Mouse (Mus musculus): ENCODE data around the gene Hebp1. TPM values are rescaled to one million over a fixed set of nuclear protein-coding genes. Genes with fewer than 3 reads are reported as not detected.
A peak's percentile ranks its signal among the peaks of the same experiment; 100 is the strongest.

Hebp1 gene
- polyA plus RNA-seq, 1 experiment from 2014 or later = 2.8 TPM

DNA sequence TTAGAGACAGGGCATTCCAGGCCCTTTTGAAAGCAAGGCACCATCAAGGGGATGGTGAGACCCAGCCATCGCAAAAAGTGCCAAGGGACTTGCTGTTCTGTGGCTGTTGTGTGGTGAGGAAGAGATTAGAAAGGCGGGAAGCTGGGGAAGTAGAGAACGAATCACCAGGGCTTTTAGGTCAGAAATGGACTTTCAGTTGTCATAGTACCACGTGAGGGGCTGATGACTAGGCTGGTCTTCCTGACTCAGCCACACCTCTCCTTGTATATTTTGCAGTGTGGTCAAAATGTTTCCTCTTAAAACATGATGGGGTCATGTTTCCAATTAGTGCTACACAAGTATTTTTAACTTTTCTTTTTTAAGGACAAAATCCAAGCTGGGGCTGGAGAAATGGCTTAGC is 62.1 kb downstream of the Hebp1 start:
- Histone ChIP-seq H3K4me3 (replicated peaks) (no peak overlapping the region), H3K27ac (no peak overlapping the region), H3K36me3 (replicated peaks) (no peaks in the 10 kb centered on the region), H3K27me3 (no peaks in the 10 kb centered on the region), H3K4me1 (peaks cover 10% of the 10 kb centered on the region), H3K9me3 (no peaks in the 10 kb centered on the region), H3K9ac (no peak overlapping the region), H3K4me2 (no peak overlapping the region)
- 78% methylated on average over 4 of the region's 4 CpGs for WGBS
- no peak for ATAC-seq (ENCODE audit: low FRiP score)

DNA sequence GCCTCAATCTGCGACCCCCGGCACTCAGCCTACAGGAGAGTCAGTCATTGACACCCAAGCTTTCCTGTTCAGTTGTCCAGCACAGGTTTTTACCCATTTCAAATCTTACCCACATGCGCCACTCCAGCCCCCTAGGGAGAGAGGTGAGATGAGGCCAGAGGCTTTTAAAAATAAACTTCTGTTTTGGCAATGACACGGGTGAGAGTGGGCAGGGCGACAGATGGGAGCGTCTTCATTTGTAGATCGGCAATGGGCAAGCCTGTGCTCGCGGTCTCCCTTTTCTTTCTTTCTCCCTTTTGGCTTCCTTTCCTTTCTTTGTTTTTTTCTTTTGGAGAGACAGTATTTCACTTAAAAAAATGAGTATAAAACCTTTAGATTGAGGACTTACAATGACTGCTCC is 64.3 kb downstream of the Hebp1 start:
- WGBS = 94% methylated on average over 9 of the region's 9 CpGs
- peaks cover 10% of the 10 kb centered on the region for H3K4me1 ChIP-seq
- no peak overlapping the region for H3K4me3 ChIP-seq (replicated peaks)
- ATAC-seq (ENCODE audit: low FRiP score) = no peak
- no peaks in the 10 kb centered on the region for H3K9me3 ChIP-seq
- no peaks in the 10 kb centered on the region for H3K36me3 ChIP-seq (replicated peaks)
- H3K27me3 ChIP-seq = no peaks in the 10 kb centered on the region
- H3K27ac ChIP-seq = no peak overlapping the region
- no peak overlapping the region for H3K9ac ChIP-seq
- H3K4me2 ChIP-seq = no peak overlapping the region

DNA sequence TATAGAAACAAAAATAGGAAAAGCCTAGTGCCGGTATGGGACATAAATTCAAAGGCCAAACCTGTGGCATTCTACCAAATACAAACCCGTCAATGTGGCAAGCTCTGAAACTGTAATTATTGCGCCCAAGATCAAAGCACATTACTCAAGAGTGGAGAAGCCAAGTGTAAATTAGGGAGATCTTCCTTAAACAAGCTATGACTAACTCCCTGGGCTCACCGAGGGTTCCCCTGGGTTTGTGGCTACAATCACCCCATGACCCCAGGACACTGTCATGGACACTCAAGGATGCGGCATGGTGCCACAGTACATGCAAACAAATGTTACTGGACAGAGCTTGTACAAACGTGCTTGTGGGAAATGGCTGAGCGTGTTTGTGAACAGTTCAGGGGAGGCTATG is 64.7 kb downstream of the Hebp1 start:
- H3K9me3 ChIP-seq = no peaks in the 10 kb centered on the region
- H3K4me3 ChIP-seq (replicated peaks) = no peak overlapping the region
- H3K4me1 ChIP-seq = peaks cover 10% of the 10 kb centered on the region
- H3K27ac ChIP-seq = no peak overlapping the region
- H3K36me3 ChIP-seq (replicated peaks) = no peaks in the 10 kb centered on the region
- 91% methylated on average over 7 of the region's 7 CpGs for WGBS
- no peak for ATAC-seq (ENCODE audit: low FRiP score)
- H3K9ac ChIP-seq = no peak overlapping the region
- H3K4me2 ChIP-seq = no peak overlapping the region
- H3K27me3 ChIP-seq = no peaks in the 10 kb centered on the region

DNA sequence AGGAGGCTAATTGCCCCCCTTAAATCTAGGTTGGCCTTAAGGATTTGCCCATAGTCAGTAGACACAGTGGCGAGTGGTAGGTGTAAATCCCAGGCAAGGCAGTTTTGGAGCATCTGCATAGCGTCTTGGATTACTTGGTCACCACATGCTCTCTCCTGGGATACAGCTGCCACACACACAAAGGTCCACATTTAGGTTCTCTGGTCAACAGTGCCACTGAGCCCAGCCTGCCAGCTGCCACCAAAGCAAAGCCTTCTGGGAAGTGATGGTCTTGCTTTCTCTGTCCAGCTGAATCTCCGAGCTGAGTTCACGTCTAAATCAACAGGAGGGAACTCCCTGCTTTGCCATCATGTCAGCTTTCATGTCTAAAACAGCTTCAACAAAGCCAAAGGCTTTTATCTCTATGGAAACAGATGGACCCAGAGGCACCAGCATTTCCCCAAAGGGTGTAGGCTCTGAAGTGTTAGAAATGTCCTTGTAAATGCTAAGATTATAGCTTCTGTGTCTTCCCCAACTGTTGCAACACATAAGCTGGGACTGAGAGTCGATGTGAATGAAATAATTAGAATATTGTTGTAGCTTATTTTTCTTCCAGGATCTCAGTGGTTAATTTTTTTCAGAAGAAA is 73.0 kb downstream of the Hebp1 start:
- Histone ChIP-seq H3K27me3 (no peaks in the 10 kb centered on the region), H3K4me1 (peaks cover 4% of the 10 kb centered on the region; the same call in 1 of the 2 replicates), H3K36me3 (replicated peaks) (no peaks in the 10 kb centered on the region), H3K9me3 (no peaks in the 10 kb centered on the region), H3K4me3 (replicated peaks) (no peak overlapping the region), H3K9ac (no peak overlapping the region), H3K4me2 (no peak overlapping the region), H3K27ac (no peak overlapping the region)
- no peak for ATAC-seq (ENCODE audit: low FRiP score)
- WGBS = 73% methylated on average over 5 of the region's 5 CpGs

DNA sequence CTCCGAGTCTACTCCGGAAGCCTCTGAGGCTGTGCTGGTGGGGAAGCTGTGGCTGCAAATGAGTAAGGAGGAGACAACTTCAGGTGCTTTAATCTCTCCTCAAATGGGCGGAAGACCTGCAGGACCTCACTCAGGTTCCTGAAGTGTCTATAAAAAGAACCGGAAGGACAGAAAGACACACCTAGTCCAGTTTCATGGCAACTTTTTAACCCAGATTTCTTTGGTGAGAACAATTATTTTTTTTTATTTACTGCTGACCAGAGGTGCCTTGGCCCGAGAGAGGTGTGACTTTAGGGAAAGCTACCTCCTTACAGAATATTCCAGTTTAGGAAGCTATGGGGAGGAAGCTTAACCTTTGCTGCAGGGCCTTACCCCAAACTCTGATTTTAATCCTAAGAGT is 79.6 kb downstream of the Hebp1 start, which contains the start of gene Gprc5d:
TSS of gene Gprc5d (minus strand) at position 101 of the 400 bp plus-strand sequence.
- Histone ChIP-seq H3K9ac (no peak within 1 kb of the TSS), H3K4me3 (replicated peaks) (no peak within 1 kb of the TSS), H3K36me3 (replicated peaks) (no peaks in the 10 kb centered on the region), H3K4me1 (peaks cover under 1% of the 10 kb centered on the region; the same call in 1 of the 2 replicates), H3K27me3 (no peaks in the 10 kb centered on the region), H3K9me3 (no peaks in the 10 kb centered on the region), H3K27ac (no peak within 1 kb of the TSS), H3K4me2 (no peak within 1 kb of the TSS)
- WGBS = 91% methylated on average over 5 of the region's 5 CpGs
- no peak for ATAC-seq (ENCODE audit: low FRiP score)

DNA sequence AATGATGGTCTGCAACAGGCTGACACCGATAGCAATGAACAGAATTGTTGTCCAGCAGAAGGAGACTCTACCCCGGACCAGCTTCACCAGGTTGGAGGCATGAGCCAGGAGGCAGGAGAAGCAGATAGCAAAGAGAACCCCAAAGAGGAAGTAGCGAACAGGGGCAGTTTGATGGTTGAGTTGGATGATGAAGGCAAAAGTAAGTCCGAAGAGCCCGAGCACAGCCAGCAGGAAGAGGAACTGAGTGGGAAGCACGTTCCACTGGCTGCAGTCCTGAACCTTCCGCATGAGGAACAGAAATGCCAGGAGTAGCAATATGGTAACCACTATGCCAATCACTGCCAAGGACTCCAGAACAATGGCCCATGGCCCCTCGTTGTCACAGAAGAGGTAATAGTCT is 81.3 kb downstream of the Hebp1 start:
- no peaks in the 10 kb centered on the region for H3K36me3 ChIP-seq (replicated peaks)
- no peaks in the 10 kb centered on the region for H3K9me3 ChIP-seq
- H3K4me3 ChIP-seq (replicated peaks) = no peak overlapping the region
- no peak for ATAC-seq (ENCODE audit: low FRiP score)
- no peak overlapping the region for H3K27ac ChIP-seq
- no peaks in the 10 kb centered on the region for H3K27me3 ChIP-seq
- WGBS = 96% methylated on average over 8 of the region's 8 CpGs
- H3K4me1 ChIP-seq = peaks cover 12% of the 10 kb centered on the region
- H3K9ac ChIP-seq = no peak overlapping the region
- no peak overlapping the region for H3K4me2 ChIP-seq

DNA sequence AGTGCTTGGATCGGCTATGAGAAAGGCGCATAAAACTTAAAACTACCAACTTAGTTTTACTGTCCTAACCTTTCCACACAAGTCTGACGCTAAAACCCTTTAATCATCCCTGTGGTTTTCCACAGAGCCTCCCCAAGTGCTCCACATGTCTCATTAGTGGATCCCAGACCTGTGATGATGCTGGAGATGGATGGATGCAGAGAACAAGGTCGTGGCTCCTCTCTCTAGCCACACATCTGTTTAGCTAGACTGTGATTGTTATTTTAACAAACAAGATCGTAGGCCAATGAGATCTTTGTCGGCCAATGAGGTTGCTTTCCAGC is 84.7 kb downstream of the Hebp1 start:
- Histone ChIP-seq H3K4me1 (peaks cover 12% of the 10 kb centered on the region), H3K27me3 (no peaks in the 10 kb centered on the region)
- no peak for ATAC-seq (ENCODE audit: low FRiP score)

DNA sequence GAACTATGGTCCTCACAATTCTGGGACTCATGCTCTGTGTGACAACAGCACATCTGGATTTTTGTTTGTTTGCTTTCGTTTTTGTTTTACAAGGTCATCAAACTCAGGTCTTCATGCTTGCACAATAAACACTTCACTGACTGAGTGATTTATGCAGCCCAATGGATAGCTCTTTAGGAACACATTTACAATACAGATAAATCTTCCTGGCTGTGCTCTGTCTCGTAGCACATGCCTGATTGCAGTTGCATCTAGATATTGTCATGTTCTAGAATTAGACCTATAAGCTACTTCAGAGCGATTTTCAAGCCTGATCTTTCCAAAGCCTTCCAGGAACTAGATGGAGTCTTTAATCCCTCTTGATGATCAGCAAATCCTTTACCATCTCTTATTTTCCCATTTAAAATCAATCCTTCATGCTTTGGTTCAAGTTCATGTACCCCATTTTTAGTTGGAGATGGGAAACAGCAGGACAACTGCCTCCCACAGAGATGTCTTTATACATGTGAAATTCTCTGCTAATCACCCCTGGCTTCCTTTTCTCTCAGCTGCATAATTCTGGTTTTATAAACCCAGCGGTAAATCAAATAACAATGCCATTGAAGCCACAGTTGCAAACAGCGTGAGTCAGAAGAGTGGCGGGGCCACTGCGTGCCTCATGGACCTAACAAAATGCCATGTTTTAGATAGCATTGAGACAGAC is 85.3 kb downstream of the Hebp1 start:
- H3K27me3 ChIP-seq = no peaks in the 10 kb centered on the region

More for the DNA sequence above, 84.7 kb downstream of the Hebp1 start:
- Histone ChIP-seq H3K4me2 (no peak overlapping the region), H3K9me3 (no peaks in the 10 kb centered on the region), H3K27ac (no peak overlapping the region), H3K36me3 (replicated peaks) (no peaks in the 10 kb centered on the region), H3K4me3 (replicated peaks) (no peak overlapping the region), H3K9ac (no peak overlapping the region)
- 22% methylated on average over 6 of the region's 6 CpGs for WGBS

DNA sequence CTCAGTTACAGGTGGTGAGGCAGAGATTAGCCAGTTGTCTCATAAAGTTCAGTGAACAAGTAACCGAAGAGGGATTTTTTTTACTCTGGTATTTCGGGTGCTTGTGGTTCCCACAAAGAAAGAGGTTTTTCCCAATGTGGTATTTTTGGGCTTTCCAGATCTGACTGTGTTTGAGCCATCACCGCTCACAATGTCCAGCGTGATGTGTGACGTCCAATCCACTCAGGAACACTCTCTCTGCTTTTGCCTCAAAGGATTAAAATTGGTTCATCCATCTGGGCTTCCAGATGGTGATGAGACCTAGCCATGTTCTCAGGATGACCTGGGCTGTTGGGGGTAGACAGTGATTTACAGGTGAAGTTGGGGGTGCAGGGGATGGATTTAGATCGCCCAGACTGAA is 90.8 kb downstream of the Hebp1 start:
- Histone ChIP-seq H3K4me3 (replicated peaks) (no peak overlapping the region), H3K27me3 (peaks cover 4% of the 10 kb centered on the region; the same call in 1 of the 2 replicates), H3K4me1 (peaks cover 5% of the 10 kb centered on the region; the same call in 1 of the 2 replicates), H3K9ac (no peak overlapping the region), H3K27ac (no peak overlapping the region), H3K9me3 (no peaks in the 10 kb centered on the region), H3K4me2 (no peak overlapping the region), H3K36me3 (replicated peaks) (no peaks in the 10 kb centered on the region)
- 91% methylated on average over 6 of the region's 6 CpGs for WGBS
- ATAC-seq (ENCODE audit: low FRiP score) = no peak

More for the DNA sequence above, 85.3 kb downstream of the Hebp1 start:
- no peak overlapping the region for H3K4me3 ChIP-seq (replicated peaks)
- H3K36me3 ChIP-seq (replicated peaks) = no peaks in the 10 kb centered on the region
- no peaks in the 10 kb centered on the region for H3K9me3 ChIP-seq
- no peak overlapping the region for H3K27ac ChIP-seq
- 17% methylated on average over 7 of the region's 7 CpGs for WGBS
- no peak overlapping the region for H3K4me2 ChIP-seq
- peaks cover 12% of the 10 kb centered on the region for H3K4me1 ChIP-seq
- no peak for ATAC-seq (ENCODE audit: low FRiP score)
- H3K9ac ChIP-seq = no peak overlapping the region

DNA sequence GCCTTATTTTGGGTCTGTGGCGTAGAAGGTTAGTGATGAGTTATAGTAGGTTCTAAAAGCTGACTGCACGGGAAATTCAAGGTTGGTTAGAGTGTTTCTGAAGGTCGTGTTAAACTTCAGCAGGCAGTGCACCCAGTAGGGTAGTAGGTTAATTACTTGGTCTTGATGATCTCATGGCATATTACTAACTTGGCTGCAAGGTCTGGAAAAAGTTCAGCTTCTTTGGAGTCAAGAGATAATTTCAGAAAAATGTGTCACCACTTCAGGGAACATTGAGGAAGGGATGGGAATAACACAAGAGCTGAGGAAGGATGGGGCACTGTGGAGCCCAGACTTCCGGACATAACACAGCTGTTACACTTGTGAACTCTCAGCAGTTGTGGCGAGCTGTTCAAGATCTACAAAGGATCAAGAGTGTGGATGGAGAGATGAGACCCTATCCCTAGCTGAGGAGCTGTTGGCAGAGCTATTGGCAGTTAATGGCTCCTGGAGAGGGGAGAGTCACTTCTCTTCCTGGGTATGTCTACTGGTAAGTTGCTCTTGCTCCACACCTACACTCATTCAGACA is 95.0 kb downstream of the Hebp1 start:
- no peak overlapping the region for H3K4me3 ChIP-seq (replicated peaks)
- ATAC-seq (ENCODE audit: low FRiP score) = no peak
- H3K9me3 ChIP-seq = no peaks in the 10 kb centered on the region
- no peak overlapping the region for H3K9ac ChIP-seq
- 87% methylated on average over 5 of the region's 5 CpGs for WGBS
- no peak overlapping the region for H3K4me2 ChIP-seq
- H3K27ac ChIP-seq = no peak overlapping the region
- peaks cover 4% of the 10 kb centered on the region; the same call in 1 of the 2 replicates for H3K27me3 ChIP-seq
- no peaks in the 10 kb centered on the region for H3K36me3 ChIP-seq (replicated peaks)
- H3K4me1 ChIP-seq = peaks cover 5% of the 10 kb centered on the region; the same call in 1 of the 2 replicates

DNA sequence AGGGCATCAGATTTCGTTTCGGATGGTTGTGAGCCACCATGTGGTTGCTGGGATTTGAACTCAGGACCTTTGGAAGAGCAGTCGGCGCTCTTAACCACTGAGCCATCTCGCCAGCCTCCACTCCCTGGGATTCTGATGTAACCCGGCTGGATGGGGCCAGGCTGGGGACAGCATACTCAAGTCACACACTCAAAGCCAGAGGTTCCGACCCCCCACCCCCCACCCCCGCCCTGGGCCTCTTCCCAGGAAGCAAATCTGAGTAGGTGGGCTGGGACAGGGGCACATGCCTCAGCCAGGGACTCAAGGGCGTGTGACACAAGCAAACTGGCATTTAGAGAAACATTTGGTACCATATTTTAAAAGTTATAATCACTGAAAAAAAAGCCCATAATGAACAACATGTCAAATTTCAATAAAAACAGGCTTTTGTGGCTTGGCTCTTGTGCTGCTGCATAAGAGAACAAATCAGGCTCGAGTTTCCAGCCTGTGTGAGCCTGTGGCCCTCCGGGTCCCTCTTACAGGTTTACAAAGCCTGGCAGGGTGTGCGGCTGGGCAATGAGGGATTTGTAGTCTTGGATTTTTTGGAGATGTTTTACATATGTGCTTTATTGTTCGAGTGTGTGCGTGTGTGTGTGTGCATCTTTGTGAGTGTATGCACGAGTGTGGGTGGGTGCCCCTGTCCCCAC is 96.9 kb downstream of the Hebp1 start:
- H3K9me3 ChIP-seq = no peaks in the 10 kb centered on the region
- no peak overlapping the region for H3K4me3 ChIP-seq (replicated peaks)
- H3K9ac ChIP-seq = no peak overlapping the region
- 81% methylated on average over 15 of the region's 15 CpGs for WGBS
- no peak overlapping the region for H3K4me2 ChIP-seq
- no peak for ATAC-seq (ENCODE audit: low FRiP score)
- H3K27ac ChIP-seq = no peak overlapping the region
- H3K36me3 ChIP-seq (replicated peaks) = no peaks in the 10 kb centered on the region
- peaks cover 4% of the 10 kb centered on the region; the same call in 1 of the 2 replicates for H3K27me3 ChIP-seq
- H3K4me1 ChIP-seq = peaks cover 5% of the 10 kb centered on the region; the same call in 1 of the 2 replicates

DNA sequence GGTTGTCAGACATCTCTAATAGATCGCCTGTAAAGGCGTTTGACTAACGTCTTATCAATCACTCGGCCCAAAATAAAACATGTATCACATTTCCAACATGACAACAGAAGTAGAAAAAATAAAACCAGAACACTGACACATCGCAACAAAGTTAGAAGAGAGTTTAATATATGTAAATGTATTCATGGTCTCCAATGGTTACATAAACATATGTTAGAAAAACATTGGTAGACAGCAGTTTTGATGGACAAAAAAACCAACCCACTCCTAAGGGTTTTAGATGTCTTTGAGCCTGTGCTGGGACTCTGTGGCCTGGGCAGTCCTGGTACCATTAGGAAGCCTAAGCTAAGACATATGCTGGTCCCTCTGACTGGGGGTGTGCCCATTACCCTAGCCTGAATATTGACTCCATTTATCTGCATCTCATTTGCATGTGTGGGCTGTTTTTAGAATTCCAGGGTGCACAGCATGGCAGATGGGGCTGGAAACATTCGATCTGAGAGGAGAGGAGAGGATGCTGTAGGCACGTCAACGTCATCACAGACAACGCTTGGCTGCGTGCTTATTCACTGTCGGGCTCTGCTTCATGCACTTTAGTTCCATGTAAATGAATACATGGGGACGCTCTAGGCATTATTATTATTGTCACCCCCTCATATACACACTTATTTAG is 104.9 kb downstream of the Hebp1 start:
- WGBS = 87% methylated on average over 12 of the region's 12 CpGs
- Histone ChIP-seq H3K27ac (no peak overlapping the region), H3K4me2 (no peak overlapping the region), H3K4me3 (replicated peaks) (no peak overlapping the region), H3K9me3 (no peaks in the 10 kb centered on the region), H3K4me1 (peaks cover 3% of the 10 kb centered on the region), H3K36me3 (replicated peaks) (no peaks in the 10 kb centered on the region), H3K27me3 (no peaks in the 10 kb centered on the region), H3K9ac (no peak overlapping the region)
- ATAC-seq (ENCODE audit: low FRiP score) = 0 out of 2 replicates have a peak, but pooled peaks have one; percentile 27

All from forebrain, embryonic 12.5 days (tissue).